Mouse (Mus musculus): ENCODE data around the gene Pbxip1. TPM values are rescaled to one million over a fixed set of nuclear protein-coding genes. Genes with fewer than 3 reads are reported as not detected.
"Not testable (repeated sequence)": the region's sequence is repeated elsewhere in the genome, so short reads cannot be mapped to it uniquely, and the experiment has no call there.

Pbxip1 gene
- total RNA-seq, 2 experiments from 2014 or later: 38.9 to 41.8 TPM

- H3K27ac ChIP-seq: no peak overlapping the region
- TF ChIP-seq CTCF (conservative IDR thresholded peaks at IDR 0.05): no peak
- H3K4me3 ChIP-seq: no peak overlapping the region
- DNase-seq (ENCODE audit: low spot score in 2 of 2): no peak
These were observed 11.4 kb upstream of the Pbxip1 start for GRCm38 (mm10) chr3:89425141-89425525.

DNA sequence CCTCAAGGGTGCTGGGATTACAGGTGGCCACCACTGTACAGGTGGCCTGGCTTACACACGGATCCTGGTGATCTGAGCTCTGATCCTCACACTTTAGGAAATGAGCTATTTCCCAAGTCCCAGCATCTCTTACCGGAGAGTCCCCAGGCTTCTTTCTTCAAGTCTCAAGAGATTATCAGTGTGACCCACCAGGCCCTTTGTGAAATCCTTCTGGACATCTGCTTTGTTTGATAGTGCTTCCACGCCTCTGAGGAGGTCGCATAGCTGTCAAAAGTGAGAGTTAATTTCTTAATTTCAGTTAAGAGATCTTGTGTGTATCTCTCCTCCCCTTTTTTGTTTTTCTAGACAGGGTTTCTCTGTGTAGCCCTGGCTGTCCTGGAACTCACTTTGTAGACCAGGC is 10.6 kb upstream of the Pbxip1 start:
- H3K27ac ChIP-seq: no peak overlapping the region
- TF ChIP-seq CTCF (conservative IDR thresholded peaks at IDR 0.05): no peak
- no peak for DNase-seq (ENCODE audit: low spot score in 2 of 2)
- no peak overlapping the region for H3K4me3 ChIP-seq

DNA sequence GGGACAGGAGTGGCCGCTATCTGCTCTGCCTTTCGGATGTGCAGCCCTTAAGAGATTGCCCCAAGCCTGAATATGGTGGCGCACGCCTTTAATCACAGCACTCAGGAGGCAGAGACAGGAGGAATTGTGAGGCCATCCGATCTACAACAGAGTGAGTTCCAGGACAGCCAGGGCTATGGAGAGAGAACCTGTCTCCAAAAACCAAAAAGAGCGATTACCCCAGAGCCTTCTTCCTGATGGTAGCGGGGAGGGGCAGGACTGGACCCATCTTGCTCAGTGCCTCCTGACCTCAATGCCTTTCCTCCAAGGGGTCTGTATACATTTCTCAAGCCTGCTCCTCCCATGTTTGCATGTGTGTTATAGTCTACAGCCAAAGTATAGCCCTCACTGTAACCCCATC is 7.5 kb upstream of the Pbxip1 start:
- not testable (repeated sequence) for H3K27ac ChIP-seq; DNase-seq (ENCODE audit: low spot score in 2 of 2); H3K4me3 ChIP-seq

DNA sequence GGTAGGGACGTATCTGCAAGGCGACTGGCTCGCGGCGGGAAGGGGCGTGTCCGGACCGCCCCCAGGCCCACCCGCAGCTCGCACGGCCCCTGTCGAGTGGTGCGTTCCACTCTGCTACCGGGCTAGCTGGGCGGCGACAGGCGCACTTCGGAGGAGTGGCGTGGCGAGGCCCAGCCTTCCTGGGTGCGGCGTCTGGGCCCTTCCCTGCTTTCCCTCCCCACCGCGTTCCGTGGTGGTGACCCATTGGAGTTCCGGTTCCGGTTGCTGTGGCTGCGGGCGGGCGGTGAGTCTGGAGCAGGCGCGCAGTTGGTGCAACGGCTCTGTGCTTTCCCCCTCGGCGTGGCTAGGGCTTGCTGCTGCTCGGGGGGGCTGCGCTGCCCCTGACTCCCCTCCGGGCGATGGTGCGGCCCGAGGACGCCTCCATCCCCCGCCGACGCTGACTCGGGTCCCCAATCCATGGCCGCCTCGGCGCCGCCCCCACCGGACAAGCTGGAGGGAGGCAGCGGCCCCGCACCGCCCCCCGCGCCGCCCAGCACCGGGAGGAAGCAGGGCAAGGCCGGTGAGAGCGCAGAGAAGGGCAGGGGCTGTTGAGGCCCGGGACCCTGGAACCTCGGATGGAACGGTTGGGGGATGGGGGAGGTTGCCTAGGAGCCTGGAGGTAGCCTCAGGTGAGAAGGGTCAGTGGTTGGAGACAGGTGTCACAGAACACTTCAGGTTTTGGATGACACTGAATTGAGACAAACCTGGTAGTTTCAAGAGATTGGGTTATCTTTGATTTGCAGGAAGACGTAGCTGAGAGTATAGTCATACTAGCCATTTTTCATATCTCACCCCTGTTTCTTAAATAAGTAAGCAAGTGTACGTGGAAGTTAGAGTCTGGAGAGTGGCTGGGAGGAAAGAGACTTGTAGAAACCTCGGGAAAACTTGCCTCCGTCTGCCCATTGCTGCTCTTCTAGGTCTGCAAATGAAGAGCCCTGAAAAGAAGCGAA is 6.0 kb upstream of the Pbxip1 start, which contains the start of gene Pygo2:
Gene Pygo2, plus strand, starts transcription at position 44 of the 989 bp plus-strand sequence.
- 0 out of 2 replicates have a peak, but pooled peaks have one; percentile 11 for TF ChIP-seq CTCF (conservative IDR thresholded peaks at IDR 0.05)
- peak; percentile 95 to 98 for DNase-seq (ENCODE audit: low spot score in 2 of 2)
- peak within 1 kb of the TSS; percentile 76 for H3K4me3 ChIP-seq
- H3K27ac ChIP-seq: peak within 1 kb of the TSS; percentile 93

- no peak for DNase-seq (ENCODE audit: low spot score in 2 of 2)
- Histone ChIP-seq H3K4me3 (no peak overlapping the region), H3K27ac (no peak overlapping the region)
- no peak for TF ChIP-seq CTCF (conservative IDR thresholded peaks at IDR 0.05)
These were observed 3.9 kb upstream of the Pbxip1 start for GRCm38 (mm10) chr3:89432606-89433005.

- peak overlapping the region; percentile 68 for H3K27ac ChIP-seq
These were observed 2.0 kb upstream of the Pbxip1 start for GRCm38 (mm10) chr3:89434532-89434931.

DNA sequence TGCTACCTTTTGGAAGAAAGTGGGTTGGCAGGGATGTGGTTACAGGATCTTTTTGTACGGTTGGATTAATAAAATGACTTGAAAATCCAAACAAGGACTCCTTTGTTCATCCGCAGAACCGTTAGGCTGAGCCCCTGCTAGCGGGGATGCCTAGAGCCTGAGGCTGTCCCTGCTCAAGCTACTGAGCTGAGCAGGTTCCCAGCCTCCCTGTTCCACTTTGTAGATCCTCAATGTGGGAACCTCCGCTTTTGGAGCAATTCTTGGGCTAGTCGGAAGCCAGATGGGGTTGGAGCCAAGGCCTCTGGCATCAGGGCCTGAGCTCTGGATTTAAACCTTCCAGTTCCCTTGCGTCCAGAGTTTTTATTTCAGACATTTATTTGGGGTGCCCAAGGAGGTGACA is 1.5 kb upstream of the Pbxip1 start:
- peak overlapping the region; percentile 68 for H3K27ac ChIP-seq
- no peak for DNase-seq (ENCODE audit: low spot score in 2 of 2)
- no peak for TF ChIP-seq CTCF (conservative IDR thresholded peaks at IDR 0.05)
- no peak overlapping the region for H3K4me3 ChIP-seq

More at GRCm38 (mm10) chr3:89434532-89434931, 2.0 kb upstream of the Pbxip1 start:
- no peak for DNase-seq (ENCODE audit: low spot score in 2 of 2)
- no peak for TF ChIP-seq CTCF (conservative IDR thresholded peaks at IDR 0.05)
- H3K4me3 ChIP-seq: no peak overlapping the region

DNA sequence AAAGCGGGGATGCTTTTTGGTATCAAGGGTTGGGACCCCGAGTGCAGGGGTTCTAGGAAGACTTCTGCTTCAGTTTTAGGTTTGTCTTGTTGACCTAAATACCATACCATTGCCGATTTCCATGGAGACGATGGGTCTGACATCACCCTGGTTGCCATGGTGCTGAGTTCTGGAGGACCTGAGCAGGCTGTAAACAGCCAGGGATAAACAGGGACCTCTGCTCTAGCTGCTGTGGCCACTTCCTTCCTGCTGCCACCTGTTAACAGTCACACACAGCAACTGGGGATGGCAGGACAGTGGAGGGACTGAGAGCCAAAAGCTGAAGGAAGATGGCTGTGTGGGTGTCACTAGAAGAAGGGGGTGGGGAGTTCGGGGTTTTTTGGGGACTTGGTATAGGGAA is 763 bp downstream of the Pbxip1 start:
- no peak for TF ChIP-seq CTCF (conservative IDR thresholded peaks at IDR 0.05)
- peak; percentile 30 to 66 for DNase-seq (ENCODE audit: low spot score in 2 of 2)
- H3K27ac ChIP-seq: peak overlapping the region; percentile 88
- H3K4me3 ChIP-seq: peak overlapping the region; percentile 47

DNA sequence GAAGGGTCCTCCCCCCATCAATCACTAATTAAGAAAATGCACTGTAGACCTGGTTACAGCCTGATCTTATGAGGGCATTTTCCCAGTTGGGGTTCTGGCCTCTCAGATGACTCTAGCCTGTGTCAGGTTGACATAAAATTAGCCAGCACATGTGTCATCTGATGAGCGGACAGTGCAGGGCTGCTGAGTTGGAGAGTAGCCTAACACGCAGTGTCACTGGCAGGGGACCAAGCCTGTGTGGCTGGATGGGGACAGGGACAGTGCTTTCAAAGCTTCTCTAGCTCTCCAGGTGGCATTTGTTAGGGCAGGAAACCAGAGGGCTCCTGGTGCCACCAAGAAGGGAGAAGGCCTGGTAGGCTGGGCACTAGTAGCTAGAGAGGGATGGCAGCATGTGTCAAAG is 4.2 kb downstream of the Pbxip1 start:
- no peak for TF ChIP-seq CTCF (conservative IDR thresholded peaks at IDR 0.05)
- Histone ChIP-seq H3K27ac (no peak overlapping the region), H3K4me3 (no peak overlapping the region)
- no peak for DNase-seq (ENCODE audit: low spot score in 2 of 2)

GRCm38 (mm10) chr3:89448720-89449537 is 12.4 kb downstream of the Pbxip1 start:
- no peak overlapping the region for H3K27ac ChIP-seq
- TF ChIP-seq CTCF (conservative IDR thresholded peaks at IDR 0.05): no peak
- DNase-seq (ENCODE audit: low spot score in 2 of 2): no peak
- no peak overlapping the region for H3K4me3 ChIP-seq

DNA sequence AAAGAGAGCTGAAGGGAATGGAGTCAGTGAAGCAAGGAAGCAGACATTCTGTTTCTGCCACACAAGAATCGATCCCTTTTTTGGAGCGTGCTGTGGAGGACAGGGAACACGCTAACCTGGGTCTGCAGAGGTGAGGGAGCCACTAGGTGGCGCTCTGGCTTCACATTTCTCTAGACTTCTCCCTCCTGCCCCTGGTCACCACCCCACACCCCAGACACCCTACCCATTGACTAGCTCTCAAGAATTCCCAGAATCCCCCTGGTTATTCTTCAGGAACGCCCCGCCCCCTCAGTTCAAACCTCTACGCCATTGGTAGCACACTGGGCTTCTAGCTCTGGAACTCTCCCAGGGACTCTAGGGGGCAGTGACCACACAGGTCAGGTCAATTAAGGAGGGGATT is 13.0 kb downstream of the Pbxip1 start:
- peak; percentile 92 for TF ChIP-seq CTCF (conservative IDR thresholded peaks at IDR 0.05)
- H3K27ac ChIP-seq: no peak overlapping the region
- peak; percentile 75 to 76 for DNase-seq (ENCODE audit: low spot score in 2 of 2)
- H3K4me3 ChIP-seq: no peak overlapping the region

DNA sequence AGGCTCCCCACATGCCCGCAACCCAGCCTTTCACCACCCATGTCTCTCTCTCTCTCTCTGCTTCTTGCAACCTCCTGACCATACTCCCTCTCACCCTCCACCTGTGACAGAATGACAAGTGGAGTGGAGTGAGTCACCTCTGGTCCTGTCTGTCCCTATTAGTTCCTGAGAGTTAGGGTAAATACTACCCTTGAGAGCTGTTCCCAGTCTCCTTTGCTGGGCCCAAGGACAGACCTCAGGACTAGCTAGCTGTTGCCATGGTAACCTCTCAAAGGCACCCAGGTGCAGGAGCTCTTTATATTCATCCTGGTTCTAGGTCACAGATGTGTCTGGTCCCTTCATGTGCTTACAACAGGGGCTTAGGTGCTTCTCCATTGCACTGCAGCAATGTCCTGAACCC is 15.4 kb downstream of the Pbxip1 start:
- DNase-seq (ENCODE audit: low spot score in 2 of 2): no peak
- H3K4me3 ChIP-seq: no peak overlapping the region
- H3K27ac ChIP-seq: no peak overlapping the region
- no peak for TF ChIP-seq CTCF (conservative IDR thresholded peaks at IDR 0.05)
